ENCODE assay signal across 8 mouse cellular contexts in the genomic region with DNA sequence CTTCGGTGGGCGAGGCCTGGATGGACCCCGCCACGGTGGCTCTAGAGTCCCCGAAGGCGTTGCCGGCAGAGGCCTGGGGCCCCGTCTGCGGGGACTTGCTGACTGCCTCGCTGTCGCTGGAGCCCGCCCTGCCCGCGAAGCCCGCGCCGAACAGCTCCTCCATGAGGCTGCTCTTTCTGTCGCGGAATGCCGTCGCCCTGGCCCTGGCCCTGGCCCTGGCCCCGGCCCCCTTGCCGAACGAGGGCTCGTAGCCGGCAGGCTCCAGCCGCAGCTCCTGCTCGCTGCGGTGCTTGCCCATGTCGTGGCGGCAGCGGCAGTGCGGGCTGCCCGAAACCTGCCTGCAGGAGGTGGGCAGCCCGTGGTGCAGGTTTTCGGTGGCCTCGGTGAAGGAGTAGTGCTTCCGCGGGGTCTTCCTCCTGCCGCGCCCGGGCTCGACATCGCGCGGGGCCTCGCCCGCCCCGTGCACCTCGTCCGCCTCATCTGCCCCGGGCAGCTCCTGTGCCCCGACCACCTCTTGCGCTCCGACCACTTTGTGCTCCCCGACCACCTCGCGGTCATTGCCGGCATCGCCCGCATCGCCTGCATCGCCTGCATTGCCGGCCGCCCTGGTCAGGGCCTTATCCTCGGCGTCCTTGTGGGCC. TPM values are rescaled to one million over a fixed set of nuclear protein-coding genes. Genes with fewer than 3 reads are reported as not detected.
DNase-seq lines count a peak whose midpoint lies in the region; ATAC-seq lines count a peak whose summit lies in the region.

No protein-coding gene starts in this region.

- peaks cover 18% of the 10 kb centered on the region for H3K4me1 ChIP-seq in hindbrain, embryonic 12.5 days
- H3K4me1 ChIP-seq in limb, embryonic 10.5 days = peaks cover 18% of the 10 kb centered on the region

- peak overlapping the region; percentile 81 for H3K27ac ChIP-seq in hindbrain, embryonic 12.5 days
- peak overlapping the region; percentile 96 for H3K27ac ChIP-seq in limb, embryonic 10.5 days

- DNase-seq in adrenal gland, adult 18-20 months (ENCODE audit: low spot score in 2 of 2) = peak; percentile 54 to 63
- DNase-seq in cerebellum, adult 9-11 months = peak; percentile 63
- DNase-seq in gastrocnemius, adult 18-20 months (ENCODE audit: low spot score) = peak; percentile 56
- DNase-seq in limb, embryonic 10.5 days (ENCODE audit: low spot score) = peak; percentile 89
- peak; percentile 78 for DNase-seq in mesoderm, embryonic 11.5 days (ENCODE audit: low read depth, low spot score)
- DNase-seq in right cerebral cortex, postnatal 4 days = peak; percentile 64
- DNase-seq in adipocyte (ENCODE audit: low spot score) = no peak

- peak; percentile 90 for ATAC-seq in hindbrain, embryonic 12.5 days (ENCODE audit: low FRiP score)

- H3K4me2 ChIP-seq in hindbrain, embryonic 12.5 days (replicated peaks) = peak overlapping the region; percentile 99

- no peaks in the 10 kb centered on the region for H3K9me3 ChIP-seq in hindbrain, embryonic 12.5 days (replicated peaks)
- no peaks in the 10 kb centered on the region for H3K9me3 ChIP-seq in limb, embryonic 10.5 days (replicated peaks)

- peak overlapping the region; percentile 56 for H3K4me3 ChIP-seq in hindbrain, embryonic 12.5 days
- H3K4me3 ChIP-seq in limb, embryonic 10.5 days = peak overlapping the region; percentile 68

- H3K36me3 ChIP-seq in hindbrain, embryonic 12.5 days = peaks cover 18% of the 10 kb centered on the region
- H3K36me3 ChIP-seq in limb, embryonic 10.5 days = peaks cover 27% of the 10 kb centered on the region

- H3K27me3 ChIP-seq in hindbrain, embryonic 12.5 days = no peaks in the 10 kb centered on the region
- H3K27me3 ChIP-seq in limb, embryonic 10.5 days (ENCODE audit: low read depth, poor library complexity, severe bottlenecking) = no peaks in the 10 kb centered on the region

- under 1% methylated on average over 58 of the region's 67 CpGs for WGBS in hindbrain, embryonic 12.5 days
- 1% methylated on average over 66 of the region's 67 CpGs for WGBS in limb, embryonic 10.5 days

- peak overlapping the region; percentile 84 for H3K9ac ChIP-seq in hindbrain, embryonic 12.5 days

RNA-seq across cellular contexts. Expression of gene Wrb, which starts 14.0 kb away (rescaled TPM):
- 10 to 100 TPM; 32.5 to 33.0 TPM for total RNA-seq in adrenal gland, adult 18-20 months (2021)
- total RNA-seq in gastrocnemius, adult 18-20 months (2021) = 10 to 100 TPM; 12.6 to 13.0 TPM
- 117 and 121 TPM in 2 replicates for polyA plus RNA-seq in hindbrain, embryonic 12.5 days (2016; fragmentation: Nextera tagmentation; extraction: Ambion mirVana)
- polyA plus RNA-seq in limb, embryonic 10.5 days (2016; fragmentation: Nextera tagmentation; extraction: Ambion mirVana) = 78.2 and 79.6 TPM in 2 replicates

RNA-seq across cellular contexts. Expression of gene Hmgn1, which starts 31.7 kb away (rescaled TPM):
- 100 to 1,000 TPM; 209 to 228 TPM for total RNA-seq in adrenal gland, adult 18-20 months (2021)
- total RNA-seq in gastrocnemius, adult 18-20 months (2021) = 10 to 100 TPM; 22.7 to 33.2 TPM
- 655 and 709 TPM in 2 replicates for polyA plus RNA-seq in hindbrain, embryonic 12.5 days (2016; fragmentation: Nextera tagmentation; extraction: Ambion mirVana)
- 979 and 1,015 TPM in 2 replicates for polyA plus RNA-seq in limb, embryonic 10.5 days (2016; fragmentation: Nextera tagmentation; extraction: Ambion mirVana)

RNA-seq across cellular contexts. Expression of gene Lca5l, which starts 32.9 kb away (rescaled TPM):
- 1 to 10 TPM; 1.0 to 1.4 TPM for total RNA-seq in adrenal gland, adult 18-20 months (2021)
- total RNA-seq in gastrocnemius, adult 18-20 months (2021) = under 1 TPM; 0.55 to 0.73 TPM
- polyA plus RNA-seq in hindbrain, embryonic 12.5 days (2016; fragmentation: Nextera tagmentation; extraction: Ambion mirVana) = 1.6 TPM in 2 replicates
- polyA plus RNA-seq in limb, embryonic 10.5 days (2016; fragmentation: Nextera tagmentation; extraction: Ambion mirVana) = 0.70 and 0.73 TPM in 2 replicates

RNA-seq across cellular contexts. Expression of gene Sh3bgr, which starts 41.0 kb away (rescaled TPM):
- 10 to 100 TPM; 18.5 to 30.4 TPM for total RNA-seq in adrenal gland, adult 18-20 months (2021)
- total RNA-seq in gastrocnemius, adult 18-20 months (2021) = 1,000 to 10,000 TPM in 1 of 2 experiments, 100 to 1,000 TPM in 1; 908 to 1,105 TPM
- polyA plus RNA-seq in hindbrain, embryonic 12.5 days (2016; fragmentation: Nextera tagmentation; extraction: Ambion mirVana) = 3.0 and 3.2 TPM in 2 replicates
- 1.1 and 1.3 TPM in 2 replicates for polyA plus RNA-seq in limb, embryonic 10.5 days (2016; fragmentation: Nextera tagmentation; extraction: Ambion mirVana)

Comparison
In these comparisons a context has a peak if more than half of its experiments do, and no peak if none do; other contexts are left out.
1. RNA of gene Hmgn1, which starts 31.7 kb away (total RNA-seq): 209 to 228 TPM in adrenal gland, adult 18-20 months; 22.7 to 33.2 TPM in gastrocnemius, adult 18-20 months; every median in the first group is over 4 times any median in the second.